Mouse (Mus musculus) CD8-positive naive resting alpha-beta T cell, adult 2 months (primary cell): ENCODE data around the gene Cox18.
"Not testable (repeated sequence)": the region's sequence is repeated elsewhere in the genome, so short reads cannot be mapped to it uniquely, and the experiment has no call there.

Source experiments
- DNase-seq, 2 experiments: peaks; one replicate each; pipeline ENCODE4 v3.0.0; 2022; ENCODE audit warnings: low read depth in 2 of 2, low spot score in 2 of 2

Gene Cox18

DNA sequence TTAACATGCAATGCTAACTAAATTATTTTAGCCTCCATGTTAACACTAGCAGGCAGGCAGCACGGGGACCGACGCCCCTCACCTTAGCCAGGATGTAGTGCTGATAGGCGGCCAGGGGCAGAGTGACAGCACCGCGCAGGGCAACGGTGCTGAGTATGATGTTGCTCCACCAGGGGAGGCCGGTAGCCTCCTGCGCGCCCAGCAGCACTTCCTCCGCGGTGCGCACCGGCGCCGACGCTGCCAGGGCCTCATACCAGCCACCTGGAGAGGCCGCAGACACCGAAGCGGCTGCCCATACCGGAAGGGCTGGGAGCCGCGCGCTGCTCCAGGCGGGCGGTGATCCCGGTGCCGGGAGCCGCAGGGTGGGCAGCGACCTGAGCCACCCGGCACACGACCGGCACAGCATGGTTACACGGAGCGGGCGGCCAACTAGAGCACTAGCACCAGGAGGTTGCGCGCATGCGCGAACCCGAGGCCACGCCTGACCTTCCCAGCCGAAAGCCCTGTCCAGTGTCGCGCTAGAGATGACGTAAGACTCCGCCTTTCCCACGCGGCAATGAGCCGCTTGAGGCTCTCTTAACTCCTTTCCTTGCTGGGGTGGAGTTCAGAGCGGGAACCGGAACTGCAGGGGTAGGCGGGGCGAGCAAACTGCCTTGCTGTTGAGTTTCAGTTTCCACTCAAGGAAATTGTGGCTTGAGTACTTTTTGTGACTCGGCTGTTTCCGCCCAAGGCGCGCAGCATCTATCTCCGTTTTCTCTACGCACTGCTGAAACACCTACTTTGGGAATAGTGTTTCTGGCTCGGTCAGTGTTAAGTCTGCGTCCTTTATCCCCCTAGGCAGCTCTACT, at the start of gene Cox18:
Cox18 (minus strand) TSS at position 468 of the 848 bp plus-strand sequence.
- DNase-seq: peak; percentile 98

DNA sequence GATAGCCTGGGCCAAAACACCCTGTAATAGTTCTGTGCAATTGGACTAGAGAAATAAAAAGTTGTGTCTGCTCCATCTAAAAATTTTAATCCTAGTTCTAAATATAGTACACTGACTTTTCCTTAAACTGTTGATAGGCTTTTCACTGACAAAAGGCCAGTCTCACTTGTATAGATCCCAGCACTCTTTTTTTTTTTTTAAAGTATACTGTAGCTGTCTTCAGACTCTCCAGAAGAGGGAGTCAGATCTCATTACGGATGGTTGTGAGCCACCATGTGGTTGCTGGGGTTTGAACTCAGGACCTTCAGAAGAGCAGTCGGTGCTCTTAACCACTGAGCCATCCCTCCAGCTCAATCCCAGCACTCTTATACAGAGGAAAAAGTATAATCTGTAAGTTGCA, 38.4 kb upstream of the Cox18 start:
- DNase-seq: not testable (repeated sequence)

DNA sequence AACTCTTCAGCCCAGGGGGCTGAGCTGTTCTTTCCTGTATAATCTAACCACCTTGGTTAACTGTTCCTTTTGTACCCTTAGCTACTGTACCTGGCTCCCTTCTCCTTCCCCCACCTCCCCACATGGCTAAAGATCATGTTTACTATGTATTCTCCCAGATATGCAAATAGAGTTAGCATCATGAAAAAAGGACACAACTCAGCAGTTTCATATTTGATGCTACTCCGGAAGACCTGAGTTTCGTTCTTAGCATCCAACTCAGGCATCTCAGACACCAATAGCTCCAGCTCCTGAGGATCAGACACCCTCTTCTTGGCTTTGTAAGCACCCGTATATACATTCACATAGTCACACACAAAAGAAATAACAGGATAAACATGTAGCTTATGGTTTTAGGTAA, 33.2 kb upstream of the Cox18 start:
- no peak for DNase-seq

DNA sequence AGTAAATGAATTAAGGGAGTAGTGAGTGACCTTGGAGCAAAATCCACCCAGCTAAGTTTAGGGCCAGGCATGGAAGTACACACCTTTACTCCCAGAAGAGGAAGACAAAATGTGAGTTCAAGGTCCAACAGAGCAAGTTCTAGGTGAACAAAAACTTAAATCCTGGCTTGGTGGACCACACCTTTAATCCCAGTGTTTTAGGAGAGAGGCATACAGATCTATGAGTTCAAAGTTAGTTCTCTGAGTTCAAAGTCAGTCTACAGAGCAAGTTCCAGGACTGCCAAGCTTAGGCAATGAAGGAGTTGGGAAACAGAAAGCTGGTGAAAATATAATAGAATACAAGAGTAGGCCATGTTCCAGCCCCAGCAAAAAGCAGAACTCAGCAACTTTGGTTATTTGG, 23.7 kb upstream of the Cox18 start:
- no peak for DNase-seq

DNA sequence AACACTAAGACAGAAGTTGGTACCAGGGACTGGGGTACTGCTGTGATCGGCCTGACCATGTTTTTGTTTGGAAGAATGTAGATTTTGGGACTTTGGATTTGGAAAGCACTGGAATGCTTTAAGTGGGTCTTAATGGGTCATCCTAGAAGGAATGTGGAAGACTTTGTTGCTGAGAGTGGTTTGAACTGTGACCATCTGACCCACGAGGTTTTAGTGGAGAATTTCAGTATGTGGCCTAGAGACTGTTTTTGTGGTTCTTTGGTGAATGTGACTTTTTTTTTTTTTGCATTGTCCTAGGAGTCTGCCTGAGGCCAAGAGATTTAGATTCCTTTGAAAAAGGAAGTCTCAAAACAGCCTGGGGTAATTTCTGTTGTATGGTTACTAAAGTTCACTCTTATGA, 23.2 kb upstream of the Cox18 start:
- no peak for DNase-seq

DNA sequence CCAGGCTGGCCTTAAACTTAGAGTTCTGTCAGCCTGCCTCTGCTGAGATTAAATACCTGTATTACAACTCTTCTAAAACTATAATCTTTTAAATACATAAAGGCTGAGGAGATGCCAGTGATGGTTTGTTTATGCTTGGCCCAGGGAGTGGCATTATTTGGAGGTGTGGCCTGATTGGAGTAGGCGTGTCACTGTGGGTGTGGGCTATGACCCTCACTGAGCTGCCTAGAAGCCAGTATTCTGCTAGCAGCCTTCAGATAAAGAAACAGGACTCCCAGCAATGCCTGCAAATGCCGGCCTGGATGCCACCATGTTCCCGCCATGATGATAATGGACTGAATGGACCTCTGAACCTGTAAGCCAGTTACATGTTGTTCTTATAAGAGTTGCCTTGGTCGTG, 22.8 kb upstream of the Cox18 start:
- DNase-seq: no peak

DNA sequence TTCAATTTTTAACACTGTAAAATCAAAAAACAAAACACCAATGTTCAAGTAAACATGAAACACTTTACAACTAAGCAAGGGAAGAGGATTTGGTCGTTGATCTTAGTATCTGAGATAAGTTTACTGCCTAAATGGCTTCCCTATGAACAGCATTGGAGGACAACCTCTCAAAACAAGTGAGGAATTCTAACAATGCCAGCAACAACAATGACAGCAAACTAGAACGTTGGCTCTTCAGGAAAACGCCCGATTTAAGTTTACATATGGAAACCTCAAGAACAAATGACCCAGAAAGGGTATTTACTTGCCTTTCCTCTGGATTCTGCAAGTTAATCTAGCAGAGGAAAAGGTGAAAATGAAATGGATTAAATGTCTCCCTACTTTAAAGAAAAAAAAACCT, 21.6 kb upstream of the Cox18 start:
- no peak for DNase-seq

DNA sequence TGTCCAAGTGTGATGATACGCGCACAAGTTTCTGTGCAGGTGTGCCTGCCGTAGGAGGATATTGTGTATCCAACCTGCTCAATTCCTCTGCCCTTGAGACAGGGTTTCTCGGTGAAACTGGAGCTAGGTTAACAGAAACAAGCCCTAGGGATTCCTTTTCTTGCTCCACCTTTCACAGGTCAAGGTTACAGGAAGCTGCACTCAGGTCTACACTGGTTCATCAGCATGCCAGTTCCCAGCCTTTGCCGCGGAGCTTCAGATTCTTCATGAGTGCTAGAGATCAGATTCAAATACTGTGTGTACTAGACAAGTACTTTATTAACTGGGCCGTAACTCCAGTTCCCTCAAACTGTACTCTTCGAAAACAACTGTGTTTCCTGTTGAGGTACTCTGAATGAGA, 11.4 kb upstream of the Cox18 start:
- no peak for DNase-seq

DNA sequence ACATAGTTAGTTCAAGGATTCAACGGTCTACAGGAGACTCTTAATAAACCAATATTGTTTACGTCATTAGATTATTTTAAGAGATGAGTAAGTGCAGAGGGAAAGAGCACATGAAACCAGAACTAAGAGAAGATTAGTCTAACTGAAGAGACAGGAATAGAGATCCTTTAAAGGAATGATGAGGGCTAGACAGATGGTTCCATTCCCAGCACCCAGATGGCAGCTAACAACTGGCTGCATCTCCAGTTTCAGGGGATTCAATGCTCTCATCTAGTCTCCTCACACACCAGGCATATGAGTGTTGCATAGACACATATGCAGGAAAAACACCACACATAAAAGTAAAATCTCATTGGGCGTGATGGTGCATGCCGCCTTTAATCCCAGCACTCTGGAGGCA, 9.5 kb upstream of the Cox18 start:
- DNase-seq: no peak

DNA sequence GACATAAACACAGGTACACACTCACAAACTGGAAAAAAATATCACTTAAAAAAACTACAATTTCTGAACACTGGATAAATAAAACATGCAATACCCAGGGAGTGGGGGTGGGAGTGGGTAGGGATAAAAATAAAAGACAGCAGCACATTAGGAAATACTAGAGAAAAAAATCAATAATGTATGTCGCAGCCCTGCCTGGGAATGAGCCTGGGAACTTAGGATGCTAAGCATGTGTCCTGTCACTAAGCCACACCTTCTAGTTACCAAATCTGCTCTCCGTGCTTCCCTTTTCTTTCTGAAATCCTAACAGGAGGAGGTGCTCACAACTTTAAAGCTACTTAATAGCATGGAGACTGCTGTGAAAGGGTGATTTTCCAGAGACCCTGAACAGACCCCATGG, 6.0 kb upstream of the Cox18 start:
- no peak for DNase-seq

DNA sequence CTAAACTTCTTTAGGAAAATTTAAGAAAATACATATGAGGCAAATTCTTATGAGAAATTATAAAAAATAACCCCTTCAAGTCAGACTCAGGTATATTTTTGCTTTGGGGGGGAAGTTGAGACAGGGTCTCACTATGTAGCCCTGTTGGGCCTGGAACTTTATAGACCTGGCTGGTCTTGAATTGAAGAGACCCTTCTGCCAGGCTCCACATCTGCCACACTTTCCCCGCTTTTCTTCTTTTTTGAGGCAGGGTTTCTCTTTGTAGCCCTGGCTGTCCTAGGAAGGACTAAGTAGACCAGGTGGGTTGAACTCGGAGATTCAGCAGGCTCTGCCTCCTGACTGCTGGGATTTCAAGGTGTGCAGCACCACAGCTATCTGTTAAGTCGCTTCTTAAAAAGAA, 2.9 kb upstream of the Cox18 start:
- no peak for DNase-seq

DNA sequence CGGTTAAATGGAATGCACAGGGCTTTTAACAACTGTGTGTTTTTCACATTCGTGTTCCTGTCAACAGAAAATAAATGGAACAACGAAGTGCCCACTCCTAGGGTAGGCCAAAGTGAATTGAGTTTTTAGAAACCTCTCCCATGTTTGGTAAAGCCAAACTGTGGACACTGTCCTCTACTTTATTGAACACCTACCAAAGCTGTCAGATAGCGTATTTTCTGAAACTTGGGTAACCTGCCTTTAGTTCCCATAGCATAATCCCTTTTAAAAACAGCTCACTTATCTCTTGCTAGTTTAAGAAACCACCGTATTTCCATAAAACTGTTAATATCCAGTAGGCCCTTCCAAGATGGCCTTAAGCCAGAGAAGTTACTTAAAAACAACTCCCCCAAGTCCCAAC, 929 bp upstream of the Cox18 start:
- DNase-seq: no peak

DNA sequence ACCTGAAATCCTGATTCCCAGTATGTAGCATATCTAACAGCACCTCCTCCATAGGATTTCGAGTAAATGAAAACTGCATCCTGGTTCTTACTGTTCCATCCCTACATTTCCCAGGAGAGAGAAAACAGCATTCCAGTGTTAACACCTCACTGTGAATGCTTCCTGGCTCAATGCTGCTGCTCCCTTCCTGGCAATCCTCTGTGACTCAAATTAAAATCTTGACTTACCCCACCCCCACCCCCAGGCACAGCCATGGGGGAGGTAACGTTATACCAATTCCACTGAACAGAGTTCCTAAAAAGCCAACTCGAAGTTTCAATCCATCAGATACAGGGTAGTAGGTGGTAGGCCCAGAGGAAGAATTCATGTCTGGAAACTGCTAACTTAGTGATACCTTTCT, 864 bp downstream of the Cox18 start:
- DNase-seq: no peak

DNA sequence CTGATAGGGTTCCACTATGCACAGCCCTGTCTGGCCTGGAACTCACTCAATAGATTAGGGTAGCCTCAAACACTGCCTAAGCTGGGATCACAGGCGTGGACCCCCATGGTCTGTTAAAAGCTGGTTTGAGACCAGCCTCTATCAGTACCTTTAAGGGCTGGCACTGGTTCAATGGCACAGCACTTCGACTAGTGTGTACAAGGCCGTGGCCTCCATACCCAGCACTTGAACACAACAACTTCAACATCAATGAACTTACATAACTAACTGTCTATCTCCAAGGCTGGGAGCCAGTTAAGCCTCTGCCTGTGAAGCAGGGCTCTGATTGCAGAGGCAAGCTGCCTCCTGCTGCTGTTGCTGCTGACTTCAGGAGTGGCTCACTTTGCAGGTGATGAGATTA, 6.0 kb downstream of the Cox18 start:
- DNase-seq: no peak

DNA sequence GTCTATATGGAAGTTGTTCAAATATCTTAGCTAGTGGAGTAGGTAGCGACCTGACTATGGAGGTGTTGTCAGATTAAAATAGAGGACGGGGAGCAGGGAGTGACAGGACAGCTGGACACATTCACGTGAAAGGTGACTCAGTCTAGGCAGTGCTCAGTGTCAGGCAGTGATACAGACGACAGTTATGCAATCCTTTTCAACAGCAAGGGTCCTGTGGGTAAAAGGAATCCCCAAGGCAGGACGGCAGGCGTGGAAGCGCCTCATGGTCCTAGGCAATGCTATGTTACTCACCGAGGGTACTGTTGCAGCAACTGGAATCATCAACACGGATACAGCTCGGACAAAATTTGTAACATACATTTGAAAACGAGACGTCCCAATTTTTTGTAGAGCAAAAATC, 6.6 kb downstream of the Cox18 start:
- DNase-seq: no peak

DNA sequence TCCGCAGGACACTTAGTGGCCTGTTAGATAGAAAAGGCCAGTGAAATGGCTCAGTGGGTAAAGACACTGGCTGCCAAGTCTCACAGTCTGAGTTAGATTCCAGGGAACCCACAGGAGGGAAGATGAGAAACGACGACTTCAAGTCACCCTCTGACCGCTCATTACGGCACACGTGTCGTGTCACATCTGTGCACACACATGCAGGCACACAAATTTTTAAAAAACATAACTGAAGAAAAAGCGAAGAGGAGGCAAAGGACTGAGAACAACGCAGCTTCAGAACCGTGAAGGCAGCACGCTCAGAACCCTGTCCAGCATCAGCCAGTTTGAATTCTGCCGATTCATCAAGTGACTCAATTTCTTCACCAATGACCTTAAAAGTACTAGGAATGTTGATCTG, 10.4 kb downstream of the Cox18 start:
- DNase-seq: no peak

DNA sequence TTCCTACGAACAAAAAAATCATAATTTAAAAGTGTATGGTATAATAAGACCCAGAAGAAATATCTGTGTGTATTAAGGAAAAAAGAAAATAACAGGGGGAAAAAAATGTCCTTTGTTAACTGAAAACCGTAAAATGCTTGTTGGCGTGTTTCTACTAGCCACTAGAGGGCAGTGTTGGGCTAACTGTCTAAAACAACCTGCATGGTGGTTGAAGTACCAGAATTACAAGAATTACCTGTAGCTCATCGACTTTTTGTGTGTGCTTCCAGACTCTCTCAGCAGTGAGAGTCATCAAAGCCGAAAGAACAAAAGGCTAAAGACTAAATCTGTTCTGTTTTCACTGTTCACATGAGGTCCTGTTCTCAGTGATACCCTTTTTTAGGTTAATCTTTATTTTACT, 20.6 kb downstream of the Cox18 start:
- peak; percentile 37 to 47 for DNase-seq

DNA sequence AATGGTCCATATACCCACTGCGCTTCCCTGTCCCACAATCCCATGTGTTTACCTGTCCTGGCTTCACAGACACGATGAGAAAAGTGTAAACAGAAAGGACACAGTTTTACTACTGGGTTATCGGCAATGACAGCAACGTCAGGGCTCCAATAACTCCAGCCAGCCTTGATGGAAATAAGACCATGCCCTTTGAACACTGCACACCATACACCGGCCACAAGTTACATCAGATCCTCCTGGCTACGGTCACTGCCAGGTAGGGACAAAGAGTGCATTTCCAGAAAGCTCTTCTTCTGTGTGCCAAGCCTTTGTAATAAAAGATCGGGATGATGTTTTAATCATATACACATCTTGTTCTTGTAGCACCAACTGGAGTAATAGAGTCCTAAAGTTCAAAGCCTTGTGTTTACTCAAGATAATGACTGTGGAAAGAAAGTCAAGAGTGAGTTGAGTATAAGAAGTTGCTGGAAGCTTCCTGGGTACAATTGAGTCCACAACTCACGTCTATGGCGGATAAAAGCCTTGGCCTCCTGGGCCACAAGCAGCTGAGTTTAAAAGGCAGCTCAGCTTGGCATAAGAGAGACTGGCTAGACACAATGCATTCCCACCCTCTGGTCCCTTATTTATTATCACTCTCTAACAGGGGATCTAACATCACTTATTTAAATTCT, 21.2 kb downstream of the Cox18 start:
- no peak for DNase-seq

DNA sequence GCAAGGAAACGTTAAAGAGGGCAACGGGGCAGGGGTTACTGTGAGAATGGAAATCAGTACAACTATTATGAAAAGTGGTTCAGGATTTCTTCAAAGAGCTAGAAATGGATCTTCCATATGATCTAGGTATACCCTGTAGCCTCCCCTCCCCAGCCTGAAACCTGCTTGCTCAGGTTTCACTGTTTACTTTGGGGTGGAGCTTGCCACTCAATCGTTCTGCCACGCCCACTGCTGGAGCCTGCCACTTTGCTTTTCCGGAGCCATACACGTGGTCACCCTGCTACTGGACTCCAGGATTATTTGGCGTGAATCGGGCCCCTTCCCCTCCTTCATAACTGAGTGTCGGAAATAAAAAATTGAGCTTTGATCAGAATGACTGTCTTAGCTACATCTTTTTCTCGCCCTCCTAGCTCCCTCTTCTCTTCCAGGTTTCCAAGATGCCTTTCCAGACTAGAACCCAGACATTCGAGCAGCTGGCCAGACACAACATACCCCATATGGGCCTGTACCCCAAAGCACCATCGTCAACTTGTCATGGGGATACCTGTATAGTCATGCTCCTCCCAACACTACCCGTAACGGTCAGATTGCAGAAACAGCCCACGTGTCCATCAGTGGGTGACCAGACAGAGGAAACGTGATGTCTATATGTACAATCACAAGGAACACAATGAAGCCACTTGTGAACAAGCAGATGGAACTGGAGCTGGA, 23.7 kb downstream of the Cox18 start:
- DNase-seq: no peak

DNA sequence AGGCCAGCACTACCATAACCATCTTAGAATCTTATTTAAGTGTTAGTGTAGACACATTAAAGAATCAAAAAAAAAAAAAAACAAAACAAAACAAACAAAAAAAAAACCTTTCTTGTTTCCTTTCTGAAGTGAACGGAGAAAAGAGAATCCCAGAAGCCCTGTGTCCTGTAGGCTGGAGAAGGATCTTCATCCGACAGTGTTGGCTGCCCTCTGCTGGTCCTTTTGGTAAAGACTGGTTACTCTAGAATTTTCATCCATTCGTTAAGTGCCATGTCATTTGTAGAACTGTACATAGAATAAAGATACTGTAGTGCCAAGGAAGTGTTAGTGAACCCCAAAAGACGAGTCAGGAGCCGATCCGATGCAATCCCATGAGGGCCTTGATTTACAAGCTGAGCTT, 29.0 kb downstream of the Cox18 start:
- DNase-seq: no peak

DNA sequence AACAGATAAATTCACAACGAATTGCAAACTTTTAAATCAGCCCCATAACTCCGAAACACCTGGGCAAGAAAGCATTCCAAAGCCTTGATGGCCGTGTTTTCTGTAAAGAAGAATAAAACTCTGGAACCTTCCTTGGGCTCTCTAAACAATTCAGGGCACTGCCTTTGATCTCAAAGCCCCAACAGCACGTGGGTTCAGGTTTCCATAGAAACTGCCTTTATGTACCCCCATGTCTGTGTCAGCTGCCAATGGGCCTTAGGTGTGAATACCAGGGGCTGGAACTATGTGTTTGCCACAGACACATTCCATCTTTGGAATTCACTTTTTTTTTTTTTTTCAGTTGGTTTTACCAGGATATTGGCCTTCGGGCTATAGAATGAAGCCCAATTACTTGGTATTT, 41.0 kb downstream of the Cox18 start:
- no peak for DNase-seq

DNA sequence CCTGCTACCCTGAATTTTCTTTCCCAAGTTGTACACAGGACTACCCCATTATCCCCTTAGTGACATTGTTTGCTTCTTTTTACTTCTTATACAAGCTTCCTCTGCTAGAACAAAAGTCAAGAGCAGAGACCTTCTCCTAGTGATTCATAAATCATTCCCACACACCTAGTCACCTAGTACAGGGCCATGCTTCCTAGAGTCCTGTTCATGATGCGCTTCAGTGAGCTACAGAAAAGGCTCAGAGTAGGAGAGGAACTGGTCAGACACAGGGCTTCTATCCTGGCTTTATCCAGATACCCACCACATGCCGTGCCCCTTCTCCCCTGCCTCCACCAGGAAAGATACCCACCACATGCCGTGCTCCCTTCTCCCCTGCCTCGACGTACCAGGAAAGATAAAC, 44.7 kb downstream of the Cox18 start:
- DNase-seq: no peak
